Comparison of ENCODE assay signal across 9 mouse cellular contexts in genomic region chr17:34915410-34915831, GRCm38 (mm10). TPM values are rescaled to one million over a fixed set of nuclear protein-coding genes. Genes with fewer than 3 reads are reported as not detected.
DNase-seq lines count a peak whose midpoint lies in the region; ATAC-seq and TF ChIP-seq lines count a peak whose summit lies in the region.
"Had no signal": no experiment of that assay in that cellular context is flagged by ENCODE, and none has a peak within 500 bp of the region (broad histone marks: within the 10 kb centered on the region; RNA-seq: fewer than 3 reads in every experiment).

No protein-coding gene starts in this region.

- TF ChIP-seq POLR2A in myocyte (IDR thresholded peaks at IDR 0.05; ENCODE audit: insufficient read length, low read depth) = no peak

- no peaks in the 10 kb centered on the region for H3K79me2 ChIP-seq in myocyte (ENCODE audit: control insufficient read depth, insufficient read depth)

- WGBS in embryonic facial prominence, embryonic 11.5 days = 16% methylated on average over 11 of the region's 11 CpGs
- 14% methylated on average over 11 of the region's 11 CpGs for WGBS in limb, embryonic 12.5 days

- H3K27ac ChIP-seq in left cerebral cortex, adult 2 months = no peak overlapping the region
- H3K27ac ChIP-seq in embryonic facial prominence, embryonic 11.5 days (replicated peaks; ENCODE audit: low read depth, low read length) = no peak overlapping the region
- H3K27ac ChIP-seq in limb, embryonic 12.5 days = peak overlapping the region; percentile 45; the same call in 1 of the 2 replicates

- no peak overlapping the region for H3K4me3 ChIP-seq in left cerebral cortex, adult 2 months
- no peak overlapping the region for H3K4me3 ChIP-seq in embryonic facial prominence, embryonic 11.5 days (ENCODE audit: low read depth, low read length)
- H3K4me3 ChIP-seq in limb, embryonic 12.5 days (replicated peaks) = no peak overlapping the region
- H3K4me3 ChIP-seq in myocyte = no peak overlapping the region

- no peak for ATAC-seq in embryonic facial prominence, embryonic 11.5 days (replicated peaks; ENCODE audit: insufficient number of reproducible peaks, low FRiP score, low TSS enrichment, low read depth)
- ATAC-seq in limb, embryonic 12.5 days (ENCODE audit: insufficient number of reproducible peaks, insufficient read depth, low FRiP score, low TSS enrichment, low read depth) = 0 out of 2 replicates have a peak, but pooled peaks have one; percentile 11
- no peak for ATAC-seq in frontal cortex, adult (ENCODE audit: low TSS enrichment)

- 0 out of 2 replicates have a peak, but pooled peaks cover 2% of the 10 kb centered on the region for H3K4me1 ChIP-seq in embryonic facial prominence, embryonic 11.5 days (ENCODE audit: control insufficient read depth, insufficient read depth, low read length)
- peaks cover 9% of the 10 kb centered on the region; the same call in 1 of the 2 replicates for H3K4me1 ChIP-seq in limb, embryonic 12.5 days (replicated peaks)

- no peak for DNase-seq in left cerebral cortex, adult 2 months (ENCODE audit: extremely low spot score in 1 of 2, low spot score in 2 of 2)
- DNase-seq in left cerebral cortex, postnatal 36 days (ENCODE audit: low spot score in 2 of 2) = no peak
- peak; percentile 42 for DNase-seq in embryonic facial prominence, embryonic 11.5 days (ENCODE audit: low spot score)
- no peak for DNase-seq in thymus, postnatal 0 days (ENCODE audit: low spot score)
- DNase-seq in thymus, adult 18-20 months = no peak

- intact Hi-C loops in left cerebral cortex, adult 2 months (cut with DNase I) = no loop called here
- intact Hi-C loops in left cerebral cortex, postnatal 36 days (cut with DNase I) = no loop called here

- peak; percentile 6; the same call in 1 of the 2 replicates for TF ChIP-seq CTCF in left cerebral cortex, adult 2 months (IDR thresholded peaks at IDR 0.05)

- no peaks in the 10 kb centered on the region for H3K9me3 ChIP-seq in embryonic facial prominence, embryonic 11.5 days (replicated peaks; ENCODE audit: control insufficient read depth, low read length)
- no peaks in the 10 kb centered on the region for H3K9me3 ChIP-seq in limb, embryonic 12.5 days

- H3K27me3 ChIP-seq in embryonic facial prominence, embryonic 11.5 days (ENCODE audit: control insufficient read depth, insufficient read depth, low read length) = no peaks in the 10 kb centered on the region
- no peaks in the 10 kb centered on the region for H3K27me3 ChIP-seq in limb, embryonic 12.5 days
- H3K27me3 ChIP-seq in myocyte (ENCODE audit: control insufficient read depth, insufficient read depth, insufficient read length) = no peaks in the 10 kb centered on the region

- no peak overlapping the region for H3ac ChIP-seq in myocyte (ENCODE audit: control insufficient read depth, insufficient read length)

- peaks cover 6% of the 10 kb centered on the region for H3K36me3 ChIP-seq in embryonic facial prominence, embryonic 11.5 days (replicated peaks; ENCODE audit: control insufficient read depth, insufficient read depth, low read depth, low read length)
- H3K36me3 ChIP-seq in limb, embryonic 12.5 days = peaks cover 37% of the 10 kb centered on the region
- peaks cover 11% of the 10 kb centered on the region for H3K36me3 ChIP-seq in myocyte (ENCODE audit: control insufficient read depth, insufficient read depth)

- no peak overlapping the region for H3K9ac ChIP-seq in embryonic facial prominence, embryonic 11.5 days (replicated peaks; ENCODE audit: low read length)
- H3K9ac ChIP-seq in limb, embryonic 12.5 days (replicated peaks) = no peak overlapping the region; the same call in 1 of the 2 replicates

- no peak overlapping the region for H3K4me2 ChIP-seq in embryonic facial prominence, embryonic 11.5 days (ENCODE audit: low read depth, low read length)
- 0 out of 2 replicates have a peak overlapping the region, but pooled peaks have one; percentile 17 for H3K4me2 ChIP-seq in limb, embryonic 12.5 days
- peak overlapping the region; percentile 50 for H3K4me2 ChIP-seq in myocyte (ENCODE audit: low read depth)

TF ChIP-seq in myocyte, 11 proteins besides CTCF, POLR2A, EP300 and RAD21:
- TF ChIP-seq MYOD1 (IDR thresholded peaks at IDR 0.05; ENCODE audit: control insufficient read depth in 1 of 3, insufficient read length in 2 of 3, low read depth in 2 of 3) (peak in 1 of 3 experiments; percentile 46), CEBPB (IDR thresholded peaks at IDR 0.05; ENCODE audit: insufficient read depth, poor library complexity, severe bottlenecking) (no peak), REST (IDR thresholded peaks at IDR 0.05; ENCODE audit: insufficient read depth, insufficient read length) (no peak), MYOG (IDR thresholded peaks at IDR 0.05; ENCODE audit: control insufficient read depth in 1 of 3, insufficient read depth in 1 of 3, insufficient read length in 2 of 3, low read depth in 2 of 3) (peak in 2 of 3 experiments; percentile 36 to 72), TCF12 (IDR thresholded peaks at IDR 0.05; ENCODE audit: insufficient read depth, poor library complexity, severe bottlenecking) (no peak), MAX (IDR thresholded peaks at IDR 0.05; ENCODE audit: low read depth) (no peak)

RNA-seq across cellular contexts. Expression of gene Slc44a4, which starts 1.2 kb away (rescaled TPM):
- total RNA-seq in left cerebral cortex, adult 2 months (2021) = under 1 TPM; 0.45 to 0.79 TPM
- under 1 TPM; 0.23 to 0.69 TPM for total RNA-seq in left cerebral cortex, postnatal 36 days (2021)
- polyA plus RNA-seq in embryonic facial prominence, embryonic 11.5 days (2014; fragmentation: Nextera tagmentation; extraction: Ambion mirVana) = 0.08 and 0.11 TPM in 2 replicates
- polyA plus RNA-seq in limb, embryonic 12.5 days (2016; fragmentation: Nextera tagmentation; extraction: Ambion mirVana) = not detected in 2 replicates
- polyA plus RNA-seq in myocyte (2012; fragmentation: generic; extraction: Trizol) = 14.6 TPM
- 0.57 and 0.81 TPM in 2 replicates for polyA plus RNA-seq in thymus, postnatal 0 days (2015; fragmentation: Nextera tagmentation; extraction: Ambion mirVana)
- polyA plus RNA-seq: neural tube, embryonic 11.5 days had no signal

RNA-seq across cellular contexts. Expression of gene Neu1, which starts 15.6 kb away (rescaled TPM):
- total RNA-seq in left cerebral cortex, adult 2 months (2021) = 10 to 100 TPM; 41.6 to 47.3 TPM
- total RNA-seq in left cerebral cortex, postnatal 36 days (2021) = 10 to 100 TPM; 43.8 to 47.2 TPM
- 10.9 and 13.1 TPM in 2 replicates for polyA plus RNA-seq in embryonic facial prominence, embryonic 11.5 days (2014; fragmentation: Nextera tagmentation; extraction: Ambion mirVana)
- polyA plus RNA-seq in limb, embryonic 12.5 days (2016; fragmentation: Nextera tagmentation; extraction: Ambion mirVana) = 16.2 and 18.9 TPM in 2 replicates
- 30.1 TPM for polyA plus RNA-seq in myocyte (2012; fragmentation: generic; extraction: Trizol)
- 25.7 and 28.2 TPM in 2 replicates for polyA plus RNA-seq in thymus, postnatal 0 days (2015; fragmentation: Nextera tagmentation; extraction: Ambion mirVana)

RNA-seq across cellular contexts. Expression of gene Ehmt2, which starts 17.2 kb away (rescaled TPM):
- total RNA-seq in left cerebral cortex, adult 2 months (2021) = 100 to 1,000 TPM; 175 to 184 TPM
- 100 to 1,000 TPM; 162 to 194 TPM for total RNA-seq in left cerebral cortex, postnatal 36 days (2021)
- polyA plus RNA-seq in embryonic facial prominence, embryonic 11.5 days (2014; fragmentation: Nextera tagmentation; extraction: Ambion mirVana) = 59.3 and 60.6 TPM in 2 replicates
- polyA plus RNA-seq in limb, embryonic 12.5 days (2016; fragmentation: Nextera tagmentation; extraction: Ambion mirVana) = 114 TPM in 2 replicates
- polyA plus RNA-seq in myocyte (2012; fragmentation: generic; extraction: Trizol) = 94.5 TPM
- polyA plus RNA-seq in thymus, postnatal 0 days (2015; fragmentation: Nextera tagmentation; extraction: Ambion mirVana) = 38.6 and 47.9 TPM in 2 replicates

RNA-seq across cellular contexts. Expression of gene C2, which starts 17.4 kb away (rescaled TPM):
- total RNA-seq in left cerebral cortex, adult 2 months (2021) = 1 to 10 TPM; 2.1 to 2.2 TPM
- 1 to 10 TPM; 2.4 to 2.5 TPM for total RNA-seq in left cerebral cortex, postnatal 36 days (2021)
- polyA plus RNA-seq in embryonic facial prominence, embryonic 11.5 days (2014; fragmentation: Nextera tagmentation; extraction: Ambion mirVana) = 0.81 and 1.6 TPM in 2 replicates
- polyA plus RNA-seq in limb, embryonic 12.5 days (2016; fragmentation: Nextera tagmentation; extraction: Ambion mirVana) = 0.84 and 1.1 TPM in 2 replicates
- polyA plus RNA-seq in myocyte (2012; fragmentation: generic; extraction: Trizol) = 0.43 TPM
- polyA plus RNA-seq in thymus, postnatal 0 days (2015; fragmentation: Nextera tagmentation; extraction: Ambion mirVana) = 7.6 TPM in 2 replicates

RNA-seq across cellular contexts. Expression of gene Gm20547, which starts 33.6 kb away (rescaled TPM):
- total RNA-seq in left cerebral cortex, adult 2 months (2021) = not detected
- not detected for total RNA-seq in left cerebral cortex, postnatal 36 days (2021)
- not detected in 2 replicates for polyA plus RNA-seq in embryonic facial prominence, embryonic 11.5 days (2014; fragmentation: Nextera tagmentation; extraction: Ambion mirVana)
- polyA plus RNA-seq in limb, embryonic 12.5 days (2016; fragmentation: Nextera tagmentation; extraction: Ambion mirVana) = 0.18 TPM in 1 of 2 replicates, not detected in the other
- not detected for polyA plus RNA-seq in myocyte (2012; fragmentation: generic; extraction: Trizol)
- not detected in 2 replicates for polyA plus RNA-seq in thymus, postnatal 0 days (2015; fragmentation: Nextera tagmentation; extraction: Ambion mirVana)
- polyA plus RNA-seq: neural tube, embryonic 11.5 days had no signal
